Mouse (Mus musculus): ENCODE measurements around the gene Atg7. TPM values are rescaled to one million over a fixed set of nuclear protein-coding genes. Genes with fewer than 3 reads are reported as not detected.

The Atg7 gene
- polyA plus RNA-seq, 1 experiment from 2014 or later: 21.0 TPM

DNA sequence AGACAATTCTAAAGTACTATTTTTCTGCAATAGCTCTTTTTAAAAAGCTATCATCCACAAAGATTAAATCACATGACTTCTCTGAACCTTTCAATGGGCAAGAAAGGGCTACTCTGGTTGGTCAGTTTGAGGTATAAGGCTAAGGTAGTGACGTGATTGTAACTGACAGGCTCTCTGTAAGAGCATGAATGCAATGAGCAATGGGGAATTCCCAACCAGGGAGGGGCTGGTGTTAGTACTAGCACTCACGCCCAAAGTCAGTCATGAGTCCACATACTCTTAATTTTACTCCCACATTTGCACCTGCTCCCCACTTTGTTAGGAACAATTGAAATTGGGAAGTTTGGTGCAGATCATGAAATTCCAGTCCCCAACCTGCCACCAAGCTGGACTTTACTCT, 147.2 kb downstream of the Atg7 start:
- peaks cover 9% of the 10 kb centered on the region for H3K4me1 ChIP-seq
- H3K36me3 ChIP-seq: no peaks in the 10 kb centered on the region
- H3K9me3 ChIP-seq (replicated peaks): no peaks in the 10 kb centered on the region
- no peak overlapping the region for H3K27ac ChIP-seq (replicated peaks)
- H3K27me3 ChIP-seq: no peaks in the 10 kb centered on the region
- ATAC-seq (ENCODE audit: insufficient number of reproducible peaks, low FRiP score, low TSS enrichment, low read depth): no peak
- H3K9ac ChIP-seq: no peak overlapping the region
- no peak overlapping the region for H3K4me3 ChIP-seq (replicated peaks)
- WGBS: 82% methylated on average over 2 of the region's 2 CpGs
- H3K4me2 ChIP-seq (replicated peaks): no peak overlapping the region

DNA sequence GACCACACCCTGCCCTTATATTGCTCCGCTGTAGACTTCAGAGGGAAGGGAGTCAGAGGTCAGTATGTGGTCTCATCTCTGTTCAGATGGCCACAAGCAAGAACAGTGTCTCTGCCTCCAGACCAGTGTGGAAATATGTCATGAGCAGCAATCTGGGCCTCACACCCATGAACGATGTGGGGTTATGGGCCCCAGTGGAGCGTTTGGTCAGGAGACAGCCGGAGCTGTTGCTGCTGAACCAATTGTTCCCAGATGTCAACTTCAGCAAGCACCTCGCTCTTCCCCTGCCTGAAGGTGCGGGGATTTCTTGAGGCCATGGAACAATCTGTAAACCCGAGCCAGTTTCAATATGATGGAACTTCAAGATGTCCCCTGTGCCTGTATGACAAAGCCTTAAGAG, 148.0 kb downstream of the Atg7 start:
- no peak overlapping the region for H3K27ac ChIP-seq (replicated peaks)
- H3K27me3 ChIP-seq: no peaks in the 10 kb centered on the region
- 45% methylated on average over 7 of the region's 7 CpGs for WGBS
- ATAC-seq (ENCODE audit: insufficient number of reproducible peaks, low FRiP score, low TSS enrichment, low read depth): no peak
- no peaks in the 10 kb centered on the region for H3K36me3 ChIP-seq
- H3K9me3 ChIP-seq (replicated peaks): no peaks in the 10 kb centered on the region
- peaks cover 9% of the 10 kb centered on the region for H3K4me1 ChIP-seq
- H3K4me3 ChIP-seq (replicated peaks): no peak overlapping the region
- H3K4me2 ChIP-seq (replicated peaks): no peak overlapping the region
- no peak overlapping the region for H3K9ac ChIP-seq

DNA sequence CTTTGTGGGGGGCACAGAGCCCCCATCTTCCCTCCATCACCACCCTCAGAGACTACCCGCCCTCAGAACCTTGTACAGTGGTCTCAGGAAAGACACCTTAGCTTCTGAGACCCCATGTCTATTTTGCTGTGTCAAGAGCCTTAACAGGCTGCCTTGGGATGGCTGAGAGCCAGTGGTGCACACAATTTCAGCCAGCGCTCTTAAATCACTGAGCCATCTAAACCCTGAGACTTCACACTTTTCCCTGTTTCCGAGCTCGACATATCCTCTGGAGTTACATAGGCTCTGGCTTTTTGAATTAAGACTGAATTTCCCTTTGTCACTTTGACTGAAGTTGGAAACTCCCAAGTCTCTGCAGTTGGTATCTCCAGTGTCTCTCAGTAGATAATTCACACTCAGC, 148.9 kb downstream of the Atg7 start:
- Histone ChIP-seq H3K4me3 (replicated peaks) (no peak overlapping the region), H3K4me1 (peaks cover 3% of the 10 kb centered on the region; the same call in 1 of the 2 replicates), H3K4me2 (replicated peaks) (no peak overlapping the region), H3K36me3 (no peaks in the 10 kb centered on the region), H3K9ac (no peak overlapping the region), H3K27me3 (no peaks in the 10 kb centered on the region), H3K9me3 (replicated peaks) (no peaks in the 10 kb centered on the region), H3K27ac (replicated peaks) (no peak overlapping the region)
- WGBS: 87% methylated on average over 4 of the region's 4 CpGs
- ATAC-seq (ENCODE audit: insufficient number of reproducible peaks, low FRiP score, low TSS enrichment, low read depth): no peak

DNA sequence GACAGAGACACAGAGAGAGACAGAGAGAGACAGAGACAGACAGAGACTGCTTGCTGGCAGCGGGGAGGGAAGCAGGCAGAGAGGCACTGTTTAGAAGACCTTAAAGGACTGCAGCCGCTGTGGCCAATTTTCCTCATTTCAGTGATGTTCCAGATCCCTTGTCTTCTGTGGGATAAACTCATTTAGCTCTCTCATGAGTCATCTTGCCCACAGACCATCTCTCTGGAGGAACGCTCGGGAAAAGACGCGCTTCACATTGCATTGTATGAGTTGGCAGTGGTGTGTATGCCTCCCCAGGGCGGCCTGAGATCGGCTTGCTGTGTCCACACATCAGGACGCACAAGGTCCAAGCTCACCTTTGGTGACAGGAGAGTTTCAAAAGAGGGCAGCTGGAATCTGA, 151.8 kb downstream of the Atg7 start:
- no peak overlapping the region for H3K4me3 ChIP-seq (replicated peaks)
- no peaks in the 10 kb centered on the region for H3K9me3 ChIP-seq (replicated peaks)
- H3K9ac ChIP-seq: no peak overlapping the region
- H3K4me1 ChIP-seq: no peaks in the 10 kb centered on the region
- ATAC-seq (ENCODE audit: insufficient number of reproducible peaks, low FRiP score, low TSS enrichment, low read depth): no peak
- no peaks in the 10 kb centered on the region for H3K27me3 ChIP-seq
- no peak overlapping the region for H3K27ac ChIP-seq (replicated peaks)
- H3K36me3 ChIP-seq: no peaks in the 10 kb centered on the region
- H3K4me2 ChIP-seq (replicated peaks): no peak overlapping the region
- 86% methylated on average over 9 of the region's 9 CpGs for WGBS

DNA sequence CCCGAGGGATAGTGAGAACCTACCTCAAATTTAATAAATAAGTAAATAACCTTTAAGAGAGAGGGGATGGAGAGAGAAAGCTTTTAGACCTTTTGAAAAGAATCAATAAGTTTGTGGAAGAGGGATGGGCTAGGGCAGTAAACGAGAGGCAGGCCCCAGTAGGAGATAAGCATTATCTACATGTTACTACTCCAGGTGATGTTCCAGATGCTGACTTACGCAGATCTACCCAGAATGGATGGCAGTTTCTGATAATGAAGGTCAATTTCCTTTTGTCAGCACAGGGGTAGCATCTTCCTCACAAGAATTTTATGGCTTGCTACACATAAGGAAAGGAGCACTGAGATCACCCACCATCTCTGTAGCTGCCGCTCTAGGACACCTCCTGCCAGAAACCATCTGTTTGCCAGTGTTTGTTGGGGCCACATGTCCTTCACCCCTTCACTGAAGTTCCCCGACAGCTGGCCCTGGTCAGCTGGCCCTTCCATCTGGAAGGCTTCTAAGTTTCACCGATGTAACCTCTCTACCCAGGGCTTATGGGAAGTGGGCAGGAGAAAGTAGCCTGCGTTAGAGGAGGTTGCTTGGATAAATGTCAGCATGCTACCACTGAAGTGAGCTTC, 152.9 kb downstream of the Atg7 start:
- 80% methylated on average over 7 of the region's 7 CpGs for WGBS
- Histone ChIP-seq H3K36me3 (no peaks in the 10 kb centered on the region), H3K4me3 (replicated peaks) (no peak overlapping the region), H3K4me1 (no peaks in the 10 kb centered on the region), H3K27me3 (no peaks in the 10 kb centered on the region), H3K27ac (replicated peaks) (no peak overlapping the region), H3K9me3 (replicated peaks) (no peaks in the 10 kb centered on the region), H3K9ac (no peak overlapping the region), H3K4me2 (replicated peaks) (no peak overlapping the region)
- no peak for ATAC-seq (ENCODE audit: insufficient number of reproducible peaks, low FRiP score, low TSS enrichment, low read depth)

DNA sequence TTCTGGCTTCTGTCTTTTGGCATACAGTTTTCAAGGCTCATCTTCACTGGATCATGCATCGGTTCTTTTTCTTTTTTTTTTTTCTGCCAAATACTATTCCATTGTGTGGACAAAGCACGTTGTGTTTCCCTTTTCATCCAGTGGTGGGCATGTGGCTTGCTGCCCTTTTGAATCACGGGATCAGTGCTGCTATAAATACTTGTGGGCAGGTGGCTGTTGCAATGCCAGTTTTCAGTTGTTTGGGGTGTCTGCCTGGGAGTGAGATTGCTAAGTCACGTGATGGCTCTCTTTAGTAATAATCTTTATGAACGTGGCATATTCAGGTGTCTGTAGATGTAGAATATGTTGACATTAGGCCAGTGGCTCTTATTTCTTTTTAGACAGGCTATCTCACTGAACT, 155.0 kb downstream of the Atg7 start:
- Histone ChIP-seq H3K4me3 (replicated peaks) (no peak overlapping the region), H3K9ac (no peak overlapping the region), H3K36me3 (no peaks in the 10 kb centered on the region), H3K9me3 (replicated peaks) (no peaks in the 10 kb centered on the region), H3K4me2 (replicated peaks) (no peak overlapping the region), H3K4me1 (no peaks in the 10 kb centered on the region), H3K27ac (replicated peaks) (no peak overlapping the region), H3K27me3 (no peaks in the 10 kb centered on the region)
- ATAC-seq (ENCODE audit: insufficient number of reproducible peaks, low FRiP score, low TSS enrichment, low read depth): no peak
- WGBS: 74% methylated on average over 5 of the region's 5 CpGs

DNA sequence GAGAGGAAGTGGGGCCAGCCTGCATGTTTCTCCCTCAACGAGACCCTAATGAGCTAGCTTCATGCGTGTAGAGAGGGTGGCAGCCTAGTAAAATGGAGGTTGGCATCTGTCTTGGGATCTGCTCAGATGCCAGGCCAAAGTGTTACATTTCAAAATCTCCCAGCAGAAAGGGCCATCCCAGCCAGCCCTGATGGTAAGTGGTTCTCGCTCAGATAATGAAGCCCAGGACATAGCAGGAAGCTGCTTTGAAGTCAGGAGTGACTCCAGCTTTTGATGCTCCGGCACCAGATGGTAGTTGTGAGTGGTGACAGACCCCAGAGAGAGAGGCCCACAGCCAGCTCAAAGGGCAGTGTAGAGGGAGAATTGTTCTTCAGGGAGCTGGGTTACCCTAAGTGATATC, 155.8 kb downstream of the Atg7 start:
- ATAC-seq (ENCODE audit: insufficient number of reproducible peaks, low FRiP score, low TSS enrichment, low read depth): no peak
- Histone ChIP-seq H3K4me3 (replicated peaks) (no peak overlapping the region), H3K9me3 (replicated peaks) (no peaks in the 10 kb centered on the region), H3K9ac (no peak overlapping the region), H3K4me1 (0 out of 2 replicates have a peak, but pooled peaks cover under 1% of the 10 kb centered on the region), H3K27ac (replicated peaks) (no peak overlapping the region), H3K27me3 (no peaks in the 10 kb centered on the region), H3K36me3 (no peaks in the 10 kb centered on the region), H3K4me2 (replicated peaks) (no peak overlapping the region)
- 49% methylated on average over 4 of the region's 4 CpGs for WGBS

DNA sequence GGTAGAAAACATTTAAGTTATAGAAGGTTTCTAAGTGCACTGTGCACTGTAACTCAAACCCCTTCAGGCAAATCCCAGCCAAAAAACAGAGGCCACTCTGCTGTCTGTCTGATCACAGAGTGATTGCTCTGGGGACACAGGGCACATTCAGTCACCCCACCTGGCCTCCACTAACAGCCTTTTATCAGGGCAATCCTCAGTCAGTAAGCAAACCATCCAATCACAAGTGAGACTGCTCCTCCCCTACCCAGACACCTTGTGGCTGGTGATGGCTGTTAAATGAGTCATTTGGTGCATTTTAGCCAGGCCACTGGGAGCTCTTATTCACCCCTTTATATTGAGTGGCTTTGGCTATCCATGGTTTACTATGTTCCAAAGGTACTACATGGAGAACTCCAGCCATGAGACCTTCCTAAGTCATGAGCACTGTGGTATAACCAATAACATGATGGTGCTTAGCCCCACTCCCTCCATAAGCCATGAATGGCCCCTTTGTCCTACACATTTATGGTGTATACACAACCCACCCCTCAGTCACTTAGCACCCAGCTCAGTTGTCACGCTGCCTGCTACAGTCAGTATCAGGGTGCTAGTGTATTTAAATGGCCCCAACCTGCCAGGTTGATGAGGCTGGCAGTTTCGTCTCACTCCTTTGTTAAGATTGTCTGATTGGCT, 157.5 kb downstream of the Atg7 start:
- Histone ChIP-seq H3K27ac (replicated peaks) (no peak overlapping the region), H3K36me3 (no peaks in the 10 kb centered on the region), H3K4me2 (replicated peaks) (no peak overlapping the region), H3K4me1 (peaks cover 8% of the 10 kb centered on the region; the same call in 1 of the 2 replicates), H3K9me3 (replicated peaks) (no peaks in the 10 kb centered on the region), H3K9ac (no peak overlapping the region), H3K27me3 (no peaks in the 10 kb centered on the region), H3K4me3 (replicated peaks) (no peak overlapping the region)
- no peak for ATAC-seq (ENCODE audit: insufficient number of reproducible peaks, low FRiP score, low TSS enrichment, low read depth)
- 81% methylated on average over 2 of the region's 2 CpGs for WGBS

DNA sequence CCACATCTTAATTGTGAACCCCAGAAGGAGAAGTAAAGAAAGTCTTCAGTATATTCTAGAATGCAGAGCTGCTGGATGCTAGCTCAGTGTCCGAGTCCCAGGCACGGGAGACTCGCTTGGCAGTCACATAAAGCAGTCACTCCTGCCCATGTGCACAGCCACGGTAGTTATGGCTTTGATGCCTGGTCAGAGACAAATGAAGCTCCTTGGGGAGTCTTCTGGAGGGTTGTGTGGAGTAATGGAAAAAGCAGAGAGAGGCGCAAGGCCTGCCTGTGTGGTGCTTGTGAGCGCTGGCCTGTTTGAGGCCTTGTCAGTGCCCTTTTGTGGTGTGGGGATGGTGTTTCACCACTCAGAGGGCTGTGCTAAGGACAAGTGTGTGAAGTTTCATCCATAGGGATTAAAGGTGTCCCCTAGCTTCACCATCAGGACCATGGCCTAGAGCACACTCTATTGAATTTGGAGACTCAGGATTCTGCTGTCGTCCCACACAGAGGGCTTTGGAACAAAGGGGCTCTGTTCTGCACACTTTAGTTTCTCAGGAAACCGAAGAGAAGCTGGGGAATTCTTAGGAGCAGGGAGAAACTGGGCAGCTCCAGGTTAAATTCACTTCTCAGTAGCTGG, 161.1 kb downstream of the Atg7 start:
- H3K4me2 ChIP-seq (replicated peaks): no peak overlapping the region
- no peaks in the 10 kb centered on the region for H3K9me3 ChIP-seq (replicated peaks)
- H3K9ac ChIP-seq: no peak overlapping the region
- no peaks in the 10 kb centered on the region for H3K27me3 ChIP-seq
- no peaks in the 10 kb centered on the region for H3K36me3 ChIP-seq
- 63% methylated on average over 8 of the region's 8 CpGs for WGBS
- peak overlapping the region; percentile 18; the same call in 1 of the 2 replicates for H3K27ac ChIP-seq (replicated peaks)
- ATAC-seq (ENCODE audit: insufficient number of reproducible peaks, low FRiP score, low TSS enrichment, low read depth): no peak
- peaks cover 18% of the 10 kb centered on the region for H3K4me1 ChIP-seq
- H3K4me3 ChIP-seq (replicated peaks): no peak overlapping the region

DNA sequence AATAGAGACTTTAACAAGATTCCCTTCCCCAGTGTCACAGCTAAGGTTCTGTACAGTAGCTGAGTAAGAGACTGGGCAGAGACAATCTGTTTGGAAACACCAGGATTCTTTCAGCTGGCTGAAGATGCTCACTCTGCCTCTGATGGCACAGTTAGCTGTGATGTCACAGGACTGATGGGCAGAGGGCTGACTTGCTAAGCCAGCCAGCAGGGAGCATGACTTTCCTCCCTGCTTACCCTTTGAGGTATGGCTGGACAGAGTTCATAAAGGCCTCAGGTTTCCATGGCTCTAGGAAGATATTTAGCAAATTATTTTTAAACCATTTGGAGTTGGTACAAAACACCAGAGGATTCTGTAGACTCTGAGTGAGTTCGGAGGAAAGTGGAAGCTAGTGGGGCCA, 162.0 kb downstream of the Atg7 start:
- H3K4me1 ChIP-seq: peaks cover 22% of the 10 kb centered on the region
- H3K4me3 ChIP-seq (replicated peaks): no peak overlapping the region

DNA sequence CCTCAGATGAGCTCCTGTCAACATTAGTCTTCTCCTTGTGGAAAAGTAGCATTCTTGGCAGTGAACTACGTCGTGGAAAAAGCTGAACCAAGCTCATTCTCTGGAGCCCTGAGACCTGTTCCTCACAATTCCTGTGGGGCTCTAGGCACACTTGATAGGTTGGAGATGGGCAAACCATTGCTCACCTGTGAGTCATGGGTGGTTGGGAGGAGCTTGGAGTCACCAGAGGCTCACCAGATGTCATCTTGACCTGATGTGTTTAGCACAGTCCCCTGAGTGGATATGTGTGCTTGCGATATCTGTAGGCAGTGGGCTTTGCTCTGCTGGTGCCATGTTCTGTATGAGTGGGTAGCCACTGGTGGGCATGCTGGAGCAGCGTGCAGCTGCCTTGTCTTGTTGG, 163.0 kb downstream of the Atg7 start:
- no peak overlapping the region for H3K4me3 ChIP-seq (replicated peaks)
- no peaks in the 10 kb centered on the region for H3K27me3 ChIP-seq
- H3K9ac ChIP-seq: no peak overlapping the region
- 89% methylated on average over 4 of the region's 4 CpGs for WGBS
- no peak overlapping the region for H3K27ac ChIP-seq (replicated peaks)
- no peak for ATAC-seq (ENCODE audit: insufficient number of reproducible peaks, low FRiP score, low TSS enrichment, low read depth)
- peaks cover 22% of the 10 kb centered on the region for H3K4me1 ChIP-seq
- no peaks in the 10 kb centered on the region for H3K9me3 ChIP-seq (replicated peaks)
- H3K36me3 ChIP-seq: no peaks in the 10 kb centered on the region
- no peak overlapping the region for H3K4me2 ChIP-seq (replicated peaks)

More for the DNA sequence above, 162.0 kb downstream of the Atg7 start:
- no peaks in the 10 kb centered on the region for H3K36me3 ChIP-seq
- 70% methylated on average over 1 of the region's 1 CpGs for WGBS
- H3K27ac ChIP-seq (replicated peaks): no peak overlapping the region
- no peaks in the 10 kb centered on the region for H3K27me3 ChIP-seq
- ATAC-seq (ENCODE audit: insufficient number of reproducible peaks, low FRiP score, low TSS enrichment, low read depth): no peak
- H3K9me3 ChIP-seq (replicated peaks): no peaks in the 10 kb centered on the region
- H3K9ac ChIP-seq: no peak overlapping the region
- no peak overlapping the region for H3K4me2 ChIP-seq (replicated peaks)
